Mouse (Mus musculus): Measurements from ENCODE around the gene Mapk8ip2. TPM values are rescaled to one million over a fixed set of nuclear protein-coding genes. Genes with fewer than 3 reads are reported as not detected.

The Mapk8ip2 gene
- polyA plus RNA-seq, 1 experiment from 2014 or later, result 0.02 TPM

GRCm38 (mm10) chr15:89507751-89508150 is 54.0 kb downstream of the Mapk8ip2 start:
- Histone ChIP-seq H3K4me1 (replicated peaks) (peaks cover 4% of the 10 kb centered on the region), H3K27me3 (no peaks in the 10 kb centered on the region), H3K9me3 (replicated peaks) (no peaks in the 10 kb centered on the region), H3K9ac (no peak overlapping the region), H3K4me3 (replicated peaks) (no peak overlapping the region), H3K4me2 (no peak overlapping the region), H3K36me3 (replicated peaks) (no peaks in the 10 kb centered on the region), H3K27ac (replicated peaks) (no peak overlapping the region)
- 67% methylated on average over 8 of the region's 8 CpGs for WGBS (ENCODE audit: insufficient replicate concordance)
- ATAC-seq (ENCODE audit: insufficient read depth), result no peak

- ATAC-seq (ENCODE audit: insufficient read depth), result peak; percentile 73
- H3K4me2 ChIP-seq, result peak overlapping the region; percentile 6; the same call in 1 of the 2 replicates
- H3K36me3 ChIP-seq (replicated peaks), result no peaks in the 10 kb centered on the region
- no peak overlapping the region for H3K9ac ChIP-seq
- WGBS (ENCODE audit: insufficient replicate concordance), result 13% methylated on average over 4 of the region's 4 CpGs
- no peaks in the 10 kb centered on the region for H3K27me3 ChIP-seq
- H3K27ac ChIP-seq (replicated peaks), result no peak overlapping the region; the same call in 1 of the 2 replicates
- H3K9me3 ChIP-seq (replicated peaks), result no peaks in the 10 kb centered on the region
- peaks cover 6% of the 10 kb centered on the region for H3K4me1 ChIP-seq (replicated peaks)
- no peak overlapping the region for H3K4me3 ChIP-seq (replicated peaks)
Observed at GRCm38 (mm10) chr15:89512679-89513078, 59.0 kb downstream of the Mapk8ip2 start.

Other genes starting within 250 kb of the Mapk8ip2 start
- gene Ppp6r2, start 242.4 kb upstream of the Mapk8ip2 start, polyA plus RNA-seq (2015; fragmentation: Nextera tagmentation; extraction: Ambion mirVana), result 14.9 and 16.3 TPM in 2 replicates
- 21.4 and 28.6 TPM in 2 replicates for gene Sbf1, start 138.6 kb upstream of the Mapk8ip2 start, polyA plus RNA-seq (2015; fragmentation: Nextera tagmentation; extraction: Ambion mirVana)
- gene Adm2, start 131.2 kb upstream of the Mapk8ip2 start, polyA plus RNA-seq (2015; fragmentation: Nextera tagmentation; extraction: Ambion mirVana), result 1.7 and 2.0 TPM in 2 replicates
- 10.3 and 10.6 TPM in 2 replicates for gene Miox, start 119.5 kb upstream of the Mapk8ip2 start, polyA plus RNA-seq (2015; fragmentation: Nextera tagmentation; extraction: Ambion mirVana)
- 30.9 and 35.3 TPM in 2 replicates for gene Lmf2, start 98.3 kb upstream of the Mapk8ip2 start, polyA plus RNA-seq (2015; fragmentation: Nextera tagmentation; extraction: Ambion mirVana)
- gene Ncaph2, start 98.2 kb upstream of the Mapk8ip2 start, polyA plus RNA-seq (2015; fragmentation: Nextera tagmentation; extraction: Ambion mirVana), result 110 and 115 TPM in 2 replicates
- 2.4 and 4.3 TPM in 2 replicates for gene Sco2, start 80.1 kb upstream of the Mapk8ip2 start, polyA plus RNA-seq (2015; fragmentation: Nextera tagmentation; extraction: Ambion mirVana)
- 0.40 TPM in 2 replicates for gene Tymp, start 76.9 kb upstream of the Mapk8ip2 start, polyA plus RNA-seq (2015; fragmentation: Nextera tagmentation; extraction: Ambion mirVana)
- 0.46 and 0.68 TPM in 2 replicates for gene Odf3b, start 74.6 kb upstream of the Mapk8ip2 start, polyA plus RNA-seq (2015; fragmentation: Nextera tagmentation; extraction: Ambion mirVana)
- gene Klhdc7b, start 69.0 kb upstream of the Mapk8ip2 start, polyA plus RNA-seq (2015; fragmentation: Nextera tagmentation; extraction: Ambion mirVana), result not detected in 2 replicates
- not detected in 2 replicates for gene Syce3, start 43.4 kb upstream of the Mapk8ip2 start, polyA plus RNA-seq (2015; fragmentation: Nextera tagmentation; extraction: Ambion mirVana)
- 2.6 and 3.1 TPM in 2 replicates for gene Cpt1b, start 28.1 kb upstream of the Mapk8ip2 start, polyA plus RNA-seq (2015; fragmentation: Nextera tagmentation; extraction: Ambion mirVana)
- gene C730034F03Rik, start 24.3 kb upstream of the Mapk8ip2 start, polyA plus RNA-seq (2015; fragmentation: Nextera tagmentation; extraction: Ambion mirVana), result 1.9 and 2.3 TPM in 2 replicates
- gene Gm44502, start 24.2 kb upstream of the Mapk8ip2 start, polyA plus RNA-seq (2015; fragmentation: Nextera tagmentation; extraction: Ambion mirVana), result not detected in 2 replicates
- 26.2 and 27.0 TPM in 2 replicates for gene Chkb, start 24.0 kb upstream of the Mapk8ip2 start, polyA plus RNA-seq (2015; fragmentation: Nextera tagmentation; extraction: Ambion mirVana)
- gene Arsa, start 23.5 kb downstream of the Mapk8ip2 start, polyA plus RNA-seq (2015; fragmentation: Nextera tagmentation; extraction: Ambion mirVana), result 5.0 and 5.4 TPM in 2 replicates
- 0.51 and 0.93 TPM in 2 replicates for gene Shank3, start 45.7 kb downstream of the Mapk8ip2 start, polyA plus RNA-seq (2015; fragmentation: Nextera tagmentation; extraction: Ambion mirVana)
- not detected in 2 replicates for gene Acr, start 114.4 kb downstream of the Mapk8ip2 start, polyA plus RNA-seq (2015; fragmentation: Nextera tagmentation; extraction: Ambion mirVana)
- 5.0 and 5.6 TPM in 2 replicates for gene Rabl2, start 138.0 kb downstream of the Mapk8ip2 start, polyA plus RNA-seq (2015; fragmentation: Nextera tagmentation; extraction: Ambion mirVana)

Data from liver, embryonic 15.5 days (tissue).